Mouse (Mus musculus) lung, postnatal 0 days (tissue): ENCODE data around the gene Asb13. TPM values are rescaled to one million over a fixed set of nuclear protein-coding genes. Genes with fewer than 3 reads are reported as not detected.

Source experiments
- ATAC-seq: fragments of 200-750 bp; cut with Nextera tagmentation; 2 replicates; pipeline ENCODE4 v1.8.0; 2017; ENCODE audit warnings: moderate library complexity
- DNase-seq: peaks from one replicate; pipeline ENCODE4 v3.0.0-alpha.2; 2016; ENCODE audit warnings: low spot score
- H3K27ac ChIP-seq: fragments of 300-500 bp; sonication (generic); 2 replicates; pipeline ENCODE4 v1.5.1; 2014; ENCODE audit warnings: antibody characterized with exemption, mild to moderate bottlenecking, low read length, mixed read lengths
- H3K27me3 ChIP-seq: fragments of 300-500 bp; sonication (generic); replicated peaks from 2 replicates; pipeline ENCODE4 v1.6.1; 2014; ENCODE audit warnings: low read length, mixed read lengths; ENCODE audit not compliant: insufficient read depth
- H3K36me3 ChIP-seq: fragments of 300-500 bp; sonication (generic); 2 replicates; pipeline ENCODE4 v1.6.1; 2014; ENCODE audit warnings: low read length, mixed read lengths; ENCODE audit not compliant: insufficient read depth
- H3K4me1 ChIP-seq: fragments of 300-500 bp; sonication (generic); 2 replicates; pipeline ENCODE4 v1.6.1; 2014; ENCODE audit warnings: antibody characterized with exemption, low read depth, low read length, mixed read lengths; ENCODE audit not compliant: insufficient read depth
- H3K4me2 ChIP-seq: fragments of 300-500 bp; sonication (generic); replicated peaks from 2 replicates; pipeline ENCODE4 v1.6.1; 2014; ENCODE audit warnings: low read depth, mild to moderate bottlenecking, low read length, moderate library complexity, mixed read lengths
- H3K4me3 ChIP-seq: fragments of 300-500 bp; sonication (generic); 2 replicates; pipeline ENCODE4 v1.5.1; 2014; ENCODE audit warnings: low read depth, low read length
- H3K9ac ChIP-seq: fragments of 300-500 bp; sonication (generic); replicated peaks from 2 replicates; pipeline ENCODE4 v1.6.1; 2014; ENCODE audit warnings: low read depth, mild to moderate bottlenecking
- H3K9me3 ChIP-seq: fragments of 300-500 bp; sonication (generic); 2 replicates; pipeline ENCODE4 v1.6.1; 2016; ENCODE audit warnings: low read length, mixed read lengths
- CTCF ChIP-seq: IDR thresholded peaks from 2 replicates; pipeline ENCODE4 v1.5.1; 2016; ENCODE audit warnings: antibody characterized with exemption, mild to moderate bottlenecking
- EP300 ChIP-seq: IDR thresholded peaks from 2 replicates; pipeline ENCODE4 v1.6.1; 2016; ENCODE audit warnings: antibody characterized with exemption, mild to moderate bottlenecking, control low read depth
- WGBS: fragments of 180-500 bp; shearing (Covaris S2); extraction: QIAGEN DNeasy Blood & Tissue Kit; methylation state at CpG from one replicate; pipeline ENCODE4 v1.1.7; 2014; 5-methylcytosine and 5-hydroxymethylcytosine counted together
- polyA plus RNA-seq: library from polyadenylated mRNA; unstranded; fragments of >200 nt; fragmentation: Nextera tagmentation; extraction: Ambion mirVana; gene quantifications from 2 replicates; pipeline ENCODE4 v1.2.1, GENCODE M21; 2015

Asb13 gene
- polyA plus RNA-seq, 1 experiment from 2014 or later, result 7.1 TPM

GRCm38 (mm10) chr13:3610795-3611438 is 22.9 kb upstream of the Asb13 start, which contains the start of gene Fam208b:
Gene Fam208b (minus strand): TSS chr13:3611108.
- no peaks in the 10 kb centered on the region for H3K27me3 ChIP-seq
- TF ChIP-seq CTCF (no peak), EP300 (peak; percentile 84)
- under 1% methylated on average over 55 of the region's 58 CpGs for WGBS
- H3K36me3 ChIP-seq, result no peaks in the 10 kb centered on the region
- H3K4me1 ChIP-seq, result no peaks in the 10 kb centered on the region; the same call in 1 of the 2 replicates
- no peaks in the 10 kb centered on the region for H3K9me3 ChIP-seq
- ATAC-seq, result peak; percentile 99
- H3K9ac ChIP-seq, result peak within 1 kb of the TSS; percentile 82
- H3K4me3 ChIP-seq, result peak within 1 kb of the TSS; percentile 95
- H3K27ac ChIP-seq, result peak within 1 kb of the TSS; percentile 95
- peak within 1 kb of the TSS; percentile 93 for H3K4me2 ChIP-seq
- peak; percentile 100 for DNase-seq

- Histone ChIP-seq H3K4me1 (no peaks in the 10 kb centered on the region), H3K27me3 (no peaks in the 10 kb centered on the region), H3K9me3 (no peaks in the 10 kb centered on the region), H3K4me3 (no peak overlapping the region), H3K36me3 (no peaks in the 10 kb centered on the region), H3K9ac (no peak overlapping the region), H3K4me2 (no peak overlapping the region), H3K27ac (no peak overlapping the region)
- no peak for ATAC-seq
- no peak for DNase-seq
- no peak for TF ChIP-seq CTCF
- WGBS, result 62% methylated on average over 3 of the region's 3 CpGs
These were observed 6.7 kb upstream of the Asb13 start for GRCm38 (mm10) chr13:3627139-3627538.

DNA sequence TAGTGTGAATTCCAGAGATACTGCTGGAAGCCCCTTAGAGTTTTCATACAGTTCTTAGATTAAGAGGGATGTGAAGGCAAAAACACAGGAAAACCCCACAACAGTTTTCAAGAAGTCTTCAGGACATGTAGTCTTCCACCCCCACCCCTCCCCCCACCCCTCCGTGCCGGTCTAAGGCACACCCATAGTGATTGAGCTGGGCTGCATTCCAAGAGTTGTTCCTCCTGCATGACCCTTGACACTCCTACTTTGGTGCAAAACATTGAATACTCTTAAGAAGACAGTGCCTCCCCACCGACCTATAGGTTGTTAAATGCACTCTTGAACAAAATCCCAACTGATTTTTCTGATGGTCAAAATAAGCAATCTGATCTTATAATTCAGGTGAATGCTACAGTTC is 5.7 kb upstream of the Asb13 start:
- no peak overlapping the region for H3K4me2 ChIP-seq
- no peak overlapping the region for H3K9ac ChIP-seq
- no peaks in the 10 kb centered on the region for H3K9me3 ChIP-seq
- H3K36me3 ChIP-seq, result no peaks in the 10 kb centered on the region
- 15% methylated on average over 3 of the region's 3 CpGs for WGBS
- DNase-seq (peak; percentile 48), ATAC-seq (peak; percentile 48; the same call in 1 of the 2 replicates)
- no peak for TF ChIP-seq EP300
- TF ChIP-seq CTCF, result no peak
- no peak overlapping the region for H3K4me3 ChIP-seq
- no peaks in the 10 kb centered on the region for H3K27me3 ChIP-seq
- no peaks in the 10 kb centered on the region for H3K4me1 ChIP-seq
- no peak overlapping the region for H3K27ac ChIP-seq

- ATAC-seq, result no peak
- Histone ChIP-seq H3K4me1 (no peaks in the 10 kb centered on the region), H3K27ac (no peak overlapping the region), H3K9ac (no peak overlapping the region), H3K27me3 (no peaks in the 10 kb centered on the region), H3K4me2 (no peak overlapping the region), H3K9me3 (no peaks in the 10 kb centered on the region), H3K4me3 (no peak overlapping the region), H3K36me3 (no peaks in the 10 kb centered on the region)
- WGBS, result 76% methylated on average over 9 of the region's 9 CpGs
- no peak for DNase-seq
- TF ChIP-seq EP300, result no peak
These were observed 1.3 kb upstream of the Asb13 start for GRCm38 (mm10) chr13:3632551-3632950.

GRCm38 (mm10) chr13:3633131-3633530 is 701 bp upstream of the Asb13 start:
- DNase-seq (no peak), ATAC-seq (no peak)
- Histone ChIP-seq H3K36me3 (no peaks in the 10 kb centered on the region), H3K27ac (no peak overlapping the region), H3K4me2 (peak overlapping the region; percentile 86; the same call in 1 of the 2 replicates), H3K4me1 (no peaks in the 10 kb centered on the region), H3K27me3 (no peaks in the 10 kb centered on the region), H3K9me3 (no peaks in the 10 kb centered on the region), H3K9ac (no peak overlapping the region), H3K4me3 (no peak overlapping the region)
- 32% methylated on average over 6 of the region's 6 CpGs for WGBS
- no peak for TF ChIP-seq CTCF
- TF ChIP-seq EP300, result no peak

DNA sequence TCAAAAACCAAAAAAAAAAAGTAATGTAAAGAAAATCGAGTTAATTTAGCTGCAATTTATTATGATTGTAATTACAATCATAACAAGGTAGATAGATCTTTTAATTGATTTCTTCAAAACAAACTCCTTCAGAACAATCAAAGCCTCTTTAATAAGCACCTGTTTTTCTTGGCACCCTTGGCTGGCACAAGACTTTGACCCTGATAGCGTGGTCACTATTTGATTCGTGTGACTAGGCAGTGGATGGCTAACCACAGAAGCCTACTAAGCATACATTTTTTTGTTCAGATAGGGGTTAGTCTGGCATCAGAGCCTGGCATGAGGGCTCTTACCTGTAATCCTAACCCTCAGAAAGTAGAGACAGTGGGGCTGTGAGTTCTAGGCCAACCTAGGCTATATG is 1.2 kb downstream of the Asb13 start:
- no peaks in the 10 kb centered on the region for H3K27me3 ChIP-seq
- TF ChIP-seq CTCF, result no peak
- no peak for TF ChIP-seq EP300
- no peaks in the 10 kb centered on the region for H3K9me3 ChIP-seq
- H3K4me1 ChIP-seq, result no peaks in the 10 kb centered on the region
- H3K4me3 ChIP-seq, result no peak overlapping the region
- H3K27ac ChIP-seq, result no peak overlapping the region
- ATAC-seq, result no peak
- H3K9ac ChIP-seq, result no peak overlapping the region
- H3K36me3 ChIP-seq, result no peaks in the 10 kb centered on the region
- H3K4me2 ChIP-seq, result no peak overlapping the region
- WGBS, result 82% methylated on average over 3 of the region's 3 CpGs
- no peak for DNase-seq
